Mouse (Mus musculus) liver, postnatal 0 days (tissue): Measurements from ENCODE around the gene Mllt6. TPM values are rescaled to one million over a fixed set of nuclear protein-coding genes. Genes with fewer than 3 reads are reported as not detected.
"Not testable (repeated sequence)": the region's sequence is repeated elsewhere in the genome, so short reads cannot be mapped to it uniquely, and the experiment has no call there.

Experiments
- ATAC-seq: fragments of 200-750 bp; cut with Nextera tagmentation; 2 replicates; pipeline ENCODE4 v1.8.0; 2017; ENCODE audit warnings: mild to moderate bottlenecking, moderate library complexity
- DNase-seq: peaks from one replicate; pipeline ENCODE4 v3.0.0-alpha.2; 2016
- H3K27ac ChIP-seq: fragments of 300-500 bp; sonication (generic); 2 replicates; pipeline ENCODE4 v1.5.1; 2014; ENCODE audit warnings: antibody characterized with exemption, moderate library complexity, mild to moderate bottlenecking, low read depth
- H3K27me3 ChIP-seq: fragments of 300-500 bp; sonication (generic); 2 replicates; pipeline ENCODE4 v1.6.1; 2014; ENCODE audit warnings: low read length, control low read depth, mixed read lengths; ENCODE audit not compliant: insufficient read depth
- H3K36me3 ChIP-seq: fragments of 300-500 bp; sonication (generic); replicated peaks from 2 replicates; pipeline ENCODE4 v1.6.1; 2014; ENCODE audit warnings: mild to moderate bottlenecking, control low read depth, low read length, moderate library complexity, mixed read lengths; ENCODE audit not compliant: insufficient read depth
- H3K4me1 ChIP-seq: fragments of 300-500 bp; sonication (generic); 2 replicates; pipeline ENCODE4 v1.6.1; 2014; ENCODE audit warnings: antibody characterized with exemption, mild to moderate bottlenecking, control low read depth; ENCODE audit not compliant: insufficient read depth
- H3K4me2 ChIP-seq: fragments of 300-500 bp; sonication (generic); 2 replicates; pipeline ENCODE4 v1.6.1; 2014; ENCODE audit warnings: low read depth, mild to moderate bottlenecking, low read length, moderate library complexity, mixed read lengths
- H3K4me3 ChIP-seq: fragments of 300-500 bp; sonication (generic); 2 replicates; pipeline ENCODE4 v1.5.1; 2014; ENCODE audit warnings: low read depth, low read length
- H3K9ac ChIP-seq: fragments of 300-500 bp; sonication (generic); replicated peaks from 2 replicates; pipeline ENCODE4 v1.6.1; 2014; ENCODE audit warnings: mild to moderate bottlenecking, moderate library complexity
- H3K9me3 ChIP-seq: fragments of 300-500 bp; sonication (generic); 2 replicates; pipeline ENCODE4 v1.6.1; 2016; ENCODE audit warnings: mild to moderate bottlenecking, control low read depth, low read length, mixed read lengths
- CTCF ChIP-seq: sonication (generic); IDR thresholded peaks from 2 replicates; pipeline ENCODE4 v1.5.1; 2016; ENCODE audit warnings: antibody characterized with exemption, low read depth
- EP300 ChIP-seq: IDR thresholded peaks from 2 replicates; pipeline ENCODE4 v1.6.1; 2016; ENCODE audit warnings: antibody characterized with exemption, low read depth, mild to moderate bottlenecking
- WGBS: fragments of 180-500 bp; shearing (Covaris S2); extraction: QIAGEN DNeasy Blood & Tissue Kit; methylation state at CpG from one replicate; pipeline ENCODE4 v1.1.7; 2014; ENCODE audit not compliant: insufficient replicate concordance; 5-methylcytosine and 5-hydroxymethylcytosine counted together
- microRNA-seq: library from miRNA; unstranded; fragments of <30 nt; microRNA quantifications from one replicate; pipeline ENCODE4, GENCODE M21; 2016
- polyA plus RNA-seq: library from polyadenylated mRNA; unstranded; fragments of >200 nt; fragmentation: Nextera tagmentation; extraction: Ambion mirVana; gene quantifications from 2 replicates; pipeline ENCODE4 v1.2.1, GENCODE M21; 2015

Mllt6 gene
- polyA plus RNA-seq, 1 experiment from 2014 or later, result 0.32 TPM

GRCm38 (mm10) chr11:97721338-97721737 is 58.1 kb downstream of the Mllt6 start:
- Histone ChIP-seq H3K9ac (no peak overlapping the region), H3K9me3 (0 out of 2 replicates have a peak, but pooled peaks cover 2% of the 10 kb centered on the region), H3K4me1 (0 out of 2 replicates have a peak, but pooled peaks cover 5% of the 10 kb centered on the region), H3K27ac (no peak overlapping the region), H3K4me2 (no peak overlapping the region), H3K4me3 (no peak overlapping the region), H3K27me3 (no peaks in the 10 kb centered on the region), H3K36me3 (peaks cover 50% of the 10 kb centered on the region)
- no peak for TF ChIP-seq EP300
- no peak for TF ChIP-seq CTCF
- WGBS, result 87% methylated on average over 4 of the region's 4 CpGs
- no peak for DNase-seq
- no peak for ATAC-seq

GRCm38 (mm10) chr11:97723709-97724108 is 60.5 kb downstream of the Mllt6 start:
- H3K27ac ChIP-seq, result 0 out of 2 replicates have a peak overlapping the region, but pooled peaks have one; percentile 12

GRCm38 (mm10) chr11:97728311-97728710 is 65.1 kb downstream of the Mllt6 start:
- no peak overlapping the region for H3K4me3 ChIP-seq
- 0 out of 2 replicates have a peak, but pooled peaks cover 2% of the 10 kb centered on the region for H3K4me1 ChIP-seq
- no peak overlapping the region for H3K9ac ChIP-seq
- TF ChIP-seq EP300 (no peak), CTCF (no peak)
- ATAC-seq (peak; percentile 48; the same call in 1 of the 2 replicates), DNase-seq (peak; percentile 52)
- 46% methylated on average over 7 of the region's 7 CpGs for WGBS
- peaks cover 41% of the 10 kb centered on the region for H3K36me3 ChIP-seq
- no peaks in the 10 kb centered on the region for H3K27me3 ChIP-seq
- H3K27ac ChIP-seq, result peak overlapping the region; percentile 63; the same call in 1 of the 2 replicates
- no peak overlapping the region; the same call in 1 of the 2 replicates for H3K4me2 ChIP-seq
- H3K9me3 ChIP-seq, result no peaks in the 10 kb centered on the region

More at GRCm38 (mm10) chr11:97723709-97724108, 60.5 kb downstream of the Mllt6 start:
- H3K9me3 ChIP-seq, result 0 out of 2 replicates have a peak, but pooled peaks cover 2% of the 10 kb centered on the region
- no peaks in the 10 kb centered on the region for H3K27me3 ChIP-seq
- ATAC-seq (peak; percentile 41), DNase-seq (no peak)
- 0 out of 2 replicates have a peak, but pooled peaks cover 7% of the 10 kb centered on the region for H3K4me1 ChIP-seq
- no peak overlapping the region for H3K9ac ChIP-seq
- no peak overlapping the region for H3K4me3 ChIP-seq
- TF ChIP-seq EP300 (no peak), CTCF (no peak)
- H3K36me3 ChIP-seq, result peaks cover 47% of the 10 kb centered on the region
- WGBS, result 52% methylated on average over 7 of the region's 7 CpGs
- H3K4me2 ChIP-seq, result no peak overlapping the region

GRCm38 (mm10) chr11:97728730-97729129 is 65.5 kb downstream of the Mllt6 start:
- Histone ChIP-seq H3K36me3 (peaks cover 40% of the 10 kb centered on the region), H3K4me1 (0 out of 2 replicates have a peak, but pooled peaks cover 2% of the 10 kb centered on the region), H3K4me2 (no peak overlapping the region; the same call in 1 of the 2 replicates), H3K27me3 (no peaks in the 10 kb centered on the region), H3K9me3 (no peaks in the 10 kb centered on the region), H3K9ac (no peak overlapping the region), H3K27ac (peak overlapping the region; percentile 63; the same call in 1 of the 2 replicates), H3K4me3 (no peak overlapping the region)
- 63% methylated on average over 7 of the region's 7 CpGs for WGBS
- ATAC-seq, result peak; percentile 15; the same call in 1 of the 2 replicates
- DNase-seq, result no peak
- TF ChIP-seq CTCF (no peak), EP300 (no peak)

GRCm38 (mm10) chr11:97733689-97734088 is 70.5 kb downstream of the Mllt6 start:
- Histone ChIP-seq H3K4me3 (no peak overlapping the region), H3K36me3 (peaks cover 25% of the 10 kb centered on the region), H3K4me1 (no peaks in the 10 kb centered on the region), H3K9ac (no peak overlapping the region), H3K9me3 (no peaks in the 10 kb centered on the region), H3K27me3 (no peaks in the 10 kb centered on the region), H3K4me2 (no peak overlapping the region), H3K27ac (no peak overlapping the region)
- TF ChIP-seq CTCF, result no peak
- WGBS, result 36% methylated on average over 10 of the region's 10 CpGs
- DNase-seq (no peak), ATAC-seq (no peak)

- WGBS, result 58% methylated on average over 5 of the region's 5 CpGs
- not testable (repeated sequence) for H3K27ac ChIP-seq, ATAC-seq, H3K9me3 ChIP-seq, H3K27me3 ChIP-seq, H3K4me1 ChIP-seq, H3K4me3 ChIP-seq, H3K4me2 ChIP-seq, H3K9ac ChIP-seq, DNase-seq
- H3K36me3 ChIP-seq, result peaks cover 17% of the 10 kb centered on the region
Observed at GRCm38 (mm10) chr11:97734810-97735209, 71.6 kb downstream of the Mllt6 start.

Small RNA genes within 50 kb of the gene (microRNA-seq; reads per million reads assigned to microRNA genes)
- not detected for gene Gm24158
- gene Mir6927, result not detected

Other genes starting within 250 kb of the Mllt6 start
- gene Arhgap23, start 247.9 kb upstream of the Mllt6 start, polyA plus RNA-seq, result 5.6 and 5.7 TPM in 2 replicates
- 0.20 and 0.25 TPM in 2 replicates for gene 4933428G20Rik, start 163.1 kb upstream of the Mllt6 start, polyA plus RNA-seq
- gene Srcin1, start 87.2 kb upstream of the Mllt6 start, polyA plus RNA-seq, result 0.02 and 0.05 TPM in 2 replicates
- 1.1 and 1.6 TPM in 2 replicates for gene Epop, start 33.7 kb upstream of the Mllt6 start, polyA plus RNA-seq
- 54.6 and 63.7 TPM in 2 replicates for gene Cisd3, start 22.4 kb downstream of the Mllt6 start, polyA plus RNA-seq
- gene Pcgf2, start 37.1 kb downstream of the Mllt6 start, polyA plus RNA-seq, result 1.9 TPM in 2 replicates
- gene Psmb3, start 40.0 kb downstream of the Mllt6 start, polyA plus RNA-seq, result 244 and 267 TPM in 2 replicates
- 0.53 and 0.59 TPM in 2 replicates for gene Pip4k2b, start 81.3 kb downstream of the Mllt6 start, polyA plus RNA-seq
- gene Cwc25, start 103.1 kb downstream of the Mllt6 start, polyA plus RNA-seq, result 5.5 and 5.8 TPM in 2 replicates
- not detected in 2 replicates for gene 1700001P01Rik, start 112.5 kb downstream of the Mllt6 start, polyA plus RNA-seq
- gene Rpl23, start 119.0 kb downstream of the Mllt6 start, polyA plus RNA-seq, result 409 and 433 TPM in 2 replicates
- gene Lasp1, start 135.6 kb downstream of the Mllt6 start, polyA plus RNA-seq, result 30.0 and 32.2 TPM in 2 replicates
- 0.25 and 0.28 TPM in 2 replicates for gene B230217C12Rik, start 177.4 kb downstream of the Mllt6 start, polyA plus RNA-seq
- gene Fbxo47, start 220.7 kb downstream of the Mllt6 start, polyA plus RNA-seq, result 0.26 and 0.27 TPM in 2 replicates